Mouse (Mus musculus) gastrocnemius, postnatal 36 days (tissue): ENCODE results near the gene Sigmar1. TPM values are rescaled to one million over a fixed set of nuclear protein-coding genes. Genes with fewer than 3 reads are reported as not detected.
A peak's percentile ranks its signal among the peaks of the same experiment; 100 is the strongest.
"Not testable (repeated sequence)": the region's sequence is repeated elsewhere in the genome, so short reads cannot be mapped to it uniquely, and the experiment has no call there.

Experiments used
- DNase-seq, 2 experiments: peaks; one replicate each; pipeline ENCODE4 v3.0.0; 2022
- intact Hi-C: fragments of 180-260 bp; cut with DNase I; formaldehyde crosslinking; loops from one replicate; pipeline ENCODE4 v1.15.1; 2025
- long read RNA-seq, 2 experiments: library from polyadenylated mRNA; stranded (forward); transcript quantifications; one replicate each; pipeline ENCODE4 v2.0.0; 2021
- total RNA-seq, 2 experiments: library from RNA; stranded (reverse); gene quantifications; 2 replicates each; pipeline ENCODE4 v1.2.3; 2021

The Sigmar1 gene
- total RNA-seq, result 1 to 10 TPM; 7.2 to 8.8 TPM
- long read RNA-seq, experiment 1, transcript Sigmar1-201 (4 exons, 1,640 nt), result major isoform, 6 of 12 reads
- long read RNA-seq, experiment 1, partial matches to known transcripts, result 1 of 12 reads
- long read RNA-seq, experiment 1, other reads (novel, unspliced or antisense), result 3 of 12 reads
- long read RNA-seq, experiment 2, transcript Sigmar1-201 (4 exons, 1,640 nt), result major isoform, 10 of 15 reads
- long read RNA-seq, experiment 2, partial matches to known transcripts, result 0 of 15 reads
- long read RNA-seq, experiment 2, other reads (novel, unspliced or antisense), result 3 of 15 reads

DNA sequence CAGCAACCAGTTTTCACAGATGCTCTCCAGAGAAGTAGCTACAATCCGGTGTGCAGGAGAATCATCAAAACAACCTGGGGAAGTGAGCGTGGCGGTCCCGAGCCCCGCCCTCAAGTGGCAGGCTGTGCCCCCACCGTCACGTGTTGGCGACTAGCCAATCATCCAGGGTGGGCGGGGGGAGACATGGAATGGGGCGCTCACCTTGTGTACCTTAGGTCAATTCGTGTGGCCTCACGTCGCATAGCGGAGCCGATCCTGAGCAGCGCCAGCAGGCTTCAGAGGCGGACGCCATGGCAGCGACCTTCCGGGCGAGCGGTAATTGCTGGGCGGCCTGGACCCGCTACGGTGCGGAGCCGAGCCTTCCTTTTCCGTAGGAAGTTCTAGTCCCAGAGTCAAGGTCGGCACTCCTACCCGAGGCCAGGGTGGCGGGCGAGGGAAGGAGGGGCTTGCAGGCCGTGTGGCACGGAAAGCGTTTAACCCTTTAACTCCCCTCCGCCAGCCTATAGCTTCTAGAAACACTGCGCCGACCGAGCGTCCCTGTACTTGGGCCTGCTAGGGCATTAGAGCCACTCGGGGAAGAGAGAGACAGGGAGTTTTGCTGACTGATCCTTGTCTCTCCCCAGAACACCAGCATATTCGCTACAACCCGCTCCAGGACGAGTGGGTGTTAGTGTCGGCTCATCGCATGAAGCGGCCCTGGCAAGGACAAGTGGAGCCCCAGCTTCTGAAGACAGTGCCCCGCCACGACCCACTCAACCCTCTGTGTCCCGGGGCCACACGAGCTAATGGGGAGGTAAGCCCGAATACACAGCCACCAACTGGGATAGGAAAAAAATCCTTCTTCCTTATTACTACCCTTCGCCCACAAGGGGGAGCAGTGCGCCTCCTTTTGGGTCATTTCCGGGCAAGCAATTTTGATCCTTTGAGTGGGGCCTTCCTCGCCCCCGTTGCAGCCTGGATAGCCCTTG, at the start of gene Sigmar1:
Sigmar1 (minus strand) TSS at position 820 of the 968 bp plus-strand sequence.
- peak; percentile 82 for DNase-seq
- intact Hi-C loops, result no loop called here

DNA sequence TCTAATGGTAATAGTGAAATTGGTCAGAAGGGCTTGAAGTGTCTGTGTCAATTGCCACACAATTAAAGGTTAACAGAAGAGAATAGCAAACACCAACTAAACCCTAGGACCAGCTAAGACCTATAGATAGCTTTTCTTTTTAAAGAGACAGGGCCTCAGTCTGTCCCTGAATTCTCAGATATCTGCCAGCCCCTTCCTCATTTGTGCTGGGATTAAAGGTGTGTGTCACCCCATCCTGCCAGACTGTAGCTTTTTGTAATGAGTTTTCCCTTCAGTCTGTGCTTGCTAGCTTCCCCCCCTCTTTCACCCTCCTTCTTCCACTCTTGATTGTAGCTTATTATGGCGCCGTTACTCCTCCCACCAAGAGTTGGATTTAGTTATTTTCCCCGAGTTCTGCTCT, 27.2 kb upstream of the Sigmar1 start:
- DNase-seq, intact Hi-C loops: not testable (repeated sequence)

DNA sequence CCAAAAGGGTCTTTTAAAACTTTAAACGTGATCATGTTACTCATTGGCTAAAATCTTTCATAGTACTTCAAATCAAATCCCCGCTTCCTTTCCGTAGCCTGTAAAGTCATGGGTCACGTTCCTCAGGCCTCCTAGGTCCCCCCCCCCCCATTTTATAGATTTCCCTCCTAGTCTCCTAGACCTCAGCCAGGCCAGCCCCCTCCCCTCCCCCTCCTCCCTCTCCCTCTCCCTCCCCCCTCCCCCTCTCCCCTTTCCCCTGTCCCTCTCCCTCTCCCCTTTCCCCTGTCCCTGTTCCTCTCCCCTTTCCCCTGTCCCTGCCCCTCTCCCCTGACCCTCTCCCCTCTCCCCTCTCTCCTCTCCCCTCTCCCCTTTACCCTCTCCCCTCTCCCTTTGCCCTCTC, 26.8 kb upstream of the Sigmar1 start:
- intact Hi-C loops, DNase-seq: not testable (repeated sequence)

DNA sequence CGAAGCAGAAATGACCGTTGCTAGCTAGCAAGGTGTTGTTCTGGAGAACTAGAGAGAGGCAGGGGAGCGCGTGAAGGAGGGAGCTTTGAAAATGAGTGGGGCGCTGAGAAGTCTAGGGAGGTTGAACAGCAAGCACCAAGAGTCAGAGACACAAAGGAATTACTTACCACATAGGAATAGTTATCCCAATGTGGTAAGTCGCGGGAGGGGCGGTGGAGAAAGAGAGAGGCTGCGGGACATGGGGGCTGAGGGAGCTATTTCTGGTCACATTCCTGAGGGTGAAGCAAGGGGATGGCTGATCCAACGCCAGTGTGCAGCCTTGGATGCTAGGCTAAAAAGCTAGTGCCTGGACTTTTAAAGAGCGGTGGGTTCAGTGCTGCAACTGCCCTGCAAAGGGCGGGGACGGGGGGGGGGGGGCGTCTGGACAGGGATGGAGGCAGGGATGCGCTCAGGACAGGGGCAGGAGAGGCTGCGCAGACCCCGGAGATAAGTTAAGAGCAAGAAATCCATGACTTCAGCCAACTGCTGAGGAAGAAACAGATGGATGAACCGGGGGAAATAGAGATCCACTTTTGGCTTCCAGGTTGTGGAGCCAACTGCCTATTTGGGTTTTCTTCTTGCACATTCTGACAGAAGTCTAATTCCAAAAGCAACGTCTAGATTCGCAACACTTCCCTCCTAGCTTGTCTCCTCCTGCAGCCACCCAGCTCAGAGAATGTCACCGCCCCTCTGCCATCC, 26.0 kb upstream of the Sigmar1 start:
- intact Hi-C loops, result not testable (repeated sequence)

DNA sequence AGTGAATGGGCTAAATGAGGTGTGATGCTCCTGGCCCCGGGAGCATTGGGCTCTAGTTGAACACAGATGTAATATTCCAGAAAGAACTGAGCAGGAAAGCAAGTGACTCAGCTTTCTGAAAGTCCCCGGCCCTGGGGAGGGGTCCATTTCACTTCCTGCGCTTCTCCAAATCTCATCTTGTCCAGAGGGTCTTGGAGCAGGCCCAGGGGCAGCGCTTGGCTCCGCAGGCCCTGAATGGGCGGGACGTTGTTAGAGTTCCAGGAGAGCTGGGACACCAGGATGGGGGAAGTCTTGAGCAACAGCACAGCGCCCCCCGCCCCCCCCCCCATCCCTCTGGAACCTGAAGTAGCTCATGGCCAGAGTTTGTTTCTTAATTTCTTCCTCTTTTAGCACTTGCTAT, 25.3 kb upstream of the Sigmar1 start:
- peak in 1 of 2 experiments; percentile 41 for DNase-seq
- intact Hi-C loops, result not testable (repeated sequence)

More for the DNA sequence above, 26.0 kb upstream of the Sigmar1 start:
- not testable (repeated sequence) for DNase-seq

DNA sequence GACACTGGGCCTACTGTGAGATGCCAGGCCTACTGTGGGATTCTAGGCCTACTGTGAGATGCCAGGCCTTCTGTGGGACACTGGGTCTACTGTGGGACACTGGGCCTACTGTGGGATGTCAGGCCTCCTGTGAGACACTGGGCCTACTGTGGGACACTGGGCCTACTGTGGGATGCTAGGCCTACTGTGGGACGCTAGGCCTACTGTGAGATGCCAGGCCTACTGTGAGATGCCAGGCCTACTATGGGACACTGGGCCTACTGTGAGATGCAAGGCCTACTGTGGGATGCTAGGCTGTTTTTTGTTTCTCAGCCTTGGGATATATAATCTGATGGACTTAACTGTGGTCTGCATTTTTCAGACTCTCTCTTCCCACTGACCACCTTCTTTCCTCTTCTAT, 19.9 kb upstream of the Sigmar1 start:
- intact Hi-C loops, DNase-seq: not testable (repeated sequence)

DNA sequence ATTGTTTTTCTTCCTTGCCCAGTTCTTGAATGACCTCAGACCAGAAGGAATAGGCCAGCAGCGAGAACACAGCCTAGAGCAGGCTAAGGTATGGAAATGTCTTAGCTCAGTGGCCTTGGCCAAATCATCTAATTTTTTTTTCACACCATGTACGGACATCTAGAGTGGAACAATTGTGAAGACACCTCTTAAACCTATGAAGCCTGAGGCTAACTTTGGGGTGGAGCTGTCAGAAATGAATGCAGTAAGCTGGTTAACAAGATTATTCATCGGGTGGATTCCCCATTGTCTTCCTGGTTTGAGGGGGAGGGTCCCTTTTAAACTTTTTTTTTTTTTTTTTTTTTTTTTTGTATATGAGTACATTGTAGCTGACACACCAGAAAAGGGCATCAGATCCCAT, 18.5 kb upstream of the Sigmar1 start:
- intact Hi-C loops, DNase-seq: not testable (repeated sequence)

DNA sequence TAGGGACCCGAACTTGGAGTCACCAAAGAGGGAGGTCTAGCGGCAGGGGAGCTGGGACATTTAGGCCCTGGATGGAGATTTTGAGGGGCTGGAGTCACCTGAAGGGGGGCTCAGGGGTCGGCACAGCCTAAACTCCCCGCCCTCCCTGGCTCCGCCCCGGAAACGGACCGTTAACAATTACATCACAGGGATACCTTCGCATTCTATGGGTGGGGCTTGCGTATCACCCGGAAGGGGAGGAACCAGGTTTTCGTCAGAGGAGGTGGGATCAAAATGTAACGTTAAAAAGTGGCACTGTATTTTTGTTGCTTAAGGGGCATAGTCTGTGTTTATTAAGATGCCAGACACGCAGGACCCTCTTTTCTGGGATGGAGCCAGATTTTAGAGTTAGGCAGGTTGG, 18.0 kb upstream of the Sigmar1 start, which contains the start of gene Ccl27a:
Ccl27a (minus strand) TSS at position 246 of the 400 bp plus-strand sequence.
- peak; percentile 60 to 72 for DNase-seq
- intact Hi-C loops, result not testable (repeated sequence)

DNA sequence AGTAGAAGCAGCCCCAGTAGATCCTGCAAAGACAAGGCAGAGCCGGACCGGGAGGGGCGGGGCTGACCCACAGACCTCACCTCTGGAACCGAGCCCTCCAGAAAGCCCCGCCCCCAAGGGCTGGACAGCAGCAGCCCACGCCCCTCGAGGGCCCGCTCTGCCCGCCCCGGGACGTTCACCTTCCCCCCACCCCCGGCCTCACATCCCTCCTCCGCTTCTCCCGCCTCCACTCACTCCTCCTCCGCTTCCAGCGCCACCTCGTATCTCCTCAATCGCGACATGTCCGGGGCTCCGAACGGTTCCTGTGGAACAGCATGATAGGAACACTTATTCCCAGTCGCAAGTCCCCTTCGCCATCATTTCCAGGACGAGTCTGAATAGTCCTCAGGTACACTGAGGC, 17.5 kb upstream of the Sigmar1 start:
- intact Hi-C loops, result not testable (repeated sequence)

DNA sequence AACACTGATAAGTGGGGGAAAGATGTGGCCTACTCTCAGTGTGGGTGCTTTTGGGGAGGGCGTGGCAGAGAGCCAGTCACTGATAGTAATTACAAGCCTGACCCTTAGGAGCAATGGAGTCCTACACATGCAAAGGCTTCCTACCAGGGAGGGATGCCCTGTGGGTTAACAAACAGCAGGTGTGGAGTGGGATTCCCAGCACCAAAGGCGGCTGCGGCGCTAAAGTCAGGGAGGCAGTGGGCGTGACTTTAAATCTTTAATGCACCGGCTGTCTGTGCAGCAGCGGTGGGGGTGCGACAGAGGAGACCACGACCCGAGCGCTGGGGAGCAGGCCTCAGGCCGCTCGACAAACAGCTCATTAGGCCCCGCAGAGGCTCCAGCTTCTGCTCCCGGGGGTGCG, 17.0 kb upstream of the Sigmar1 start:
- intact Hi-C loops, DNase-seq: not testable (repeated sequence)

More for the DNA sequence above, 17.5 kb upstream of the Sigmar1 start:
- peak; percentile 60 to 70 for DNase-seq

DNA sequence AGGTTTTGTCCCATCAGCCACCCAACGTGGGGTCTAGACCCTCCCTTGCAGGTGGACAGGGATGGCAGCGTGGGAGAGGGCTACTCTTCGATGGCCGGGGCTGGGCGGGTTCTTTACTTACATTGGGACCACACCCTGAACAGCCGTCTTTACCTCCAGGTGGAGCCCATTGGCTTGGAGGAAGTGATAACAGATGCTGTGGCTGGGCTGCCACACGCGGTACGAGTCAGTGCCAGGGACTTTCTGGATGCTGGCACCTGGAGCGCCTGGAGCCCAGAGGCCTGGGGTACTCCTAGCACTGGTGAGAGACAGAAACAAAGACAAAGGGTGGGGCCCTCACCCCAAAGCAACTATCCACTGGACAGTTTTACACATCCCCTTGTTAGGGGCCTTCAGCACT, 11.3 kb upstream of the Sigmar1 start:
- intact Hi-C loops, result not testable (repeated sequence)

DNA sequence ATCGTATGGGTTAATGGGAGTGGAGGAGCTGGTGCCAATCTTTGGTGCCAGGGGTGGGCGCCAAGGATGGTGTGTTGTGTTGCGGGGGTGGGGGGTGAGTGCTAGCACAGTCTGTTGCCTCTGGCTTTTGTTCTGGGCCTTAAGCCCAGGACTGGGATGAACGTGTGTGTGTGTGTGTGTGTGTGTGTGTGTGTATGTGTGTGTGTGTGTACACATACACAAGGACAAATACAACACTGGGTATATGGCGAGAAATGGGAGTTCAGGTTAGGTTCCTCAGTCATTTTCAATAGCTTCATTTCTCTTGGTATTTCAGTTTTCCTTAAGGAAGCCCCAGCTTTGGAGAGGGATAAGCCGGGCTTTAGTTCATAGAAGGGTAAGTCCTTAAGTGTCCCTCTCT, 7.2 kb upstream of the Sigmar1 start:
- intact Hi-C loops, DNase-seq: not testable (repeated sequence)

More for the DNA sequence above, 11.3 kb upstream of the Sigmar1 start:
- not testable (repeated sequence) for DNase-seq

DNA sequence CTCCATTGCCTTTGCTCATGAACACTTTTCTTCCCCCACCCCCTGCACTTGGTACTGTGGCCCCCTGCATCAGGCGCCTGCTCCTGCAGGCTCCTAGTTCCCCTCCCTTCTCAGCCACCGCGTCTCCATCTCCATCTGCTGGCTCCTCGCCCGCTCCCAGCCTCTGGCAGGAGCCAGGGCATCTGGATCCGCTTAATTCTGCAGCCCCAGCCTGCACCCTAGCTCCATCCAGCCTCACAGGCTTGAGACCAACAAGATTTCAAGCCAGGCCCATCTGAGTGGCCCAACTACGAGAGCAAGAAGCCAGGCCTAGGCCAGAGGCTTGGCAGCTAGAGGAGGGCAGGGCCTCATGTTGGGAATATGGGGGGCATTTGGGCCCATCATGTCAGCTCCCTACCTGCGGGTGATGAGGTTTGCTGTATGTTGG, 6.7 kb upstream of the Sigmar1 start:
- intact Hi-C loops, result not testable (repeated sequence)

DNA sequence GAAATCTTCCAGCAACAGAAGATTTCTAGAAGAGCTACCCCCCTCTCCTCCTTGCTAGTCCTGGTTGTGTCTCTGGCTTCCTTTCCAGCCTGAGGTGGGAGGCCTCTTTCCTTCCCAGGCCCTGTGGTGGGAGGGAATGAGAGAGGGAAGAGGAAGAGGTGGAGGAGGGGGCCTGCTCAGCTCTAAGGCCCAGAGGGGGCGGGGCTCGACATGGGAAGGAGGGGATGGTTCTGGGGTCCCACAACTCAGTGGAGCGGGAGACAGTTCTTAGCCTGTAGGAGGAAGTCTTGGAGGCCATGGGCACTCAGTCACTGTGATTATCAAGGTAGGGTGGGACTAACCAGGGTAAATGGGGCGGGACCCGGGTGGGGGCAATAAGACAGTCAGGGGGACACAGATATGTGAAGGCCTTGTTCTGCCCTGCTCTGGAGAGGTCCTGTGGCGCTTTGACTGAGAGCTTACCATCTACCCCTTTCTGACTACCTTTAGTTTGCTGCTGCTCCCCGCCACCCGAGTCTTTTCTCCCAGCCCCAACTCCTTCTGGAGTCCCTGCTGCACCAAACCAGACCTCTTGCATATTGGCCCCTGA, 6.2 kb upstream of the Sigmar1 start:
- intact Hi-C loops, result no loop called here
- DNase-seq, result no peak

More for the DNA sequence above, 6.7 kb upstream of the Sigmar1 start:
- peak; percentile 77 to 88 for DNase-seq

DNA sequence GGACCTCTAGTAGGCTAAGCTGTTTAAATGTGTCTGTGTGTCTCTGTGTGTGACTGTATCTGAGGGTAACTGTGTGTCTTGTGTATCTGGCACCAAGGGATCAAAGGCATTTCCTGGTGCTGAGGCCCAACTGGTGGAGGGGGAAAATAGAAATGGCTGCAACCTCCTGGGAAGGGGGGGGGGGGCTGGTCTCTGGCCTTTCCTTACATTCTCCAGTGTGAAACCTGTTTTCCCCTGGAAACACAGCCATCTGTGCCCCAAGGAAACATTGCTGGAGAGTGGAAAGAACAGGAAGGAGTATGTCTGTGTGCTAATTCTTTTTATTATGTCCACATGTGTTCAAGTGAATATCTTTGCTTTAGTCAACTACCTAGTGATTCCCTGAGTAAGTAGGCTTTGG, 5.7 kb upstream of the Sigmar1 start:
- no peak for DNase-seq
- intact Hi-C loops, result no loop called here

DNA sequence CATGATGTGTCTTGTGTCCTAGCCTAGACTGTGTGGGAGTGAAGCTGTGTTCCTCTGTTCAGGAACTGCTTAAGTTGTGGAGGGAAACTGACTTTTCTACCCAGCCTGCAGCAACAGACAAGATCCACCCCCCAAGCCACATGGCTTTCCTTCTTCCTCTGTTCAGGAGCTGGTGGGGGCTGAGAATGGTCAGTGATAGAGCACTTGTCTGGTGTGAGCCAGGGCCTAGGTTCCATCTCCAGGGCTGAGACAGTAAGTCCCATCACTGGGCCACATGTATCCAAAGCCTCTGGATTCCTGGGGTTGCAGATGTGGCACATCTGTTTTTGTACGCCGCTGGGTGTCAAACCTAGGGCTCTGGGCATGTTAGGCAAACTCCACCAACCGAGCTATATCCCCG, 5.0 kb upstream of the Sigmar1 start:
- intact Hi-C loops, result no loop called here
- no peak for DNase-seq

DNA sequence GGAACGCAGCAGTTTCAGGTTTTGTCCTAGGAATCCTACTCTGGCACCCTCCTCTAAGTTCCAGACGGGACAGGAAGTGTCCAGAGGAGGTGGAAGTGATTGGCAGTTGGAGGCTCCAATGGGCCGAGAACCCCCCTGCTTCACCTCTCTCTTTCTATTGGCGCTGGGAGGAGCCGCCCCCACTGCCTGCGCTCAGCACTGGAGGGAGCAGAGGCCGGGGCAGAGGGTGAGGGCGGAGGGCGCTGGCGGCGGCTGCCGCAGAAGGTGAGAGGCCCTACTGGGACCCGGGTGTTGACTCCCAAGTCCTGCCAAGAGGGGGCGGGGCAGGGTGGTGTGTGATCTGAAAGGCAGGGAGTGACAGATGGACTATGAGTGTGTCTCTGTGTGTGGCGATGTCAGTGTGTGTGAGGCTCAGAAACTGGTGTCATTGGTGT, 4.3 kb upstream of the Sigmar1 start:
- DNase-seq, result peak; percentile 86 to 92
- intact Hi-C loops, result no loop called here

DNA sequence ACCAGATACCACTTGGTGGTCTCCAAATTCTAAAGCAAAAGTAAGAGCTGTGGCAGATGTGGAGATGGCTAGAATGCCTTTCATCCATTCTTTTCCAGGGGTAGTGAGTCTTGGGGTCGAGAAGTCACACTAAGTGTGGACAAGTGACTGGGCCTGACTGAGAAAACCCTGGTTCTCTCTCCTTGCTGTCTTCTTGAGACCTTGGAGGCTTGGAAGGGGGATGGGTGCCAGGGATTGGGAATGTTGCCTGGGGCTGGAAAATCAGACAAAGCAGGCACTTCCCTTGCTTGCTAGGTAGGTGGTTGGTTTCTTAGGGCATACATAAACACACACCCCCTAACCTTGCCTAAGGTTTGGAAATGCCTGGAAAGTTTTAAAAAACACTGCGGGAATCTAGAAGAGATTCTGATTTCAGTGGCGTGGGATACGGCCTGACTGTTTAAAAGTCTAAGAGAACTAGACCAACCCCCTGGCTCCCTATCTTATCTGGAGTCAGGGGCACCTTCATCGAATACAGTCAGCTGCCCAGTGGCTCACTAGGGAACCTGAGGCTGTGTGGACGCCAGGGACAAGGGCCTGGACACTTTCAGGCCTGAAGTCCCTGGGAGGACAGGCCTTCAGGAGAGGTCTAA, 3.8 kb upstream of the Sigmar1 start:
- intact Hi-C loops, result no loop called here
- no peak for DNase-seq

DNA sequence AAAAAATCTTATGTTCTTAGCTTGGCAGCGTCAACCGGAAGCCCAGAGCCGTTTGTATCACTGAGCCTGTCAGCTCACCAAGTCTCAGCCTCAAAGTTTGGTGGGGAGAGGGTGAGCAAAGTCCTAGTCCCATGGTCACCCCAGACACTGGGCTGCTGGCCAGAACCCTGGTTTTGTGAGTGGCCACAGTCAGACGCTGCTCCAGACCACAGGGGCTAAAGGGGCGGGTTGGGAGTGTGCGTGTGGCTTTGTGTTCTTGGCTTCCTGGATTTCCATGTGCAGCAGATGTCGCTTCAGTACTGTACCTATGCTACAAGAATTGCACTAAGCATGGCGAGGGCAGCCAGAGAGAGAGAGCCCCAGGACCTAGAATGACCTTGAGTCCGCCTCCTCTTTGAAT, 3.2 kb upstream of the Sigmar1 start:
- intact Hi-C loops, result no loop called here

More for the DNA sequence above, 3.2 kb upstream of the Sigmar1 start:
- DNase-seq, result no peak
